28 mouse cellular contexts compared by ENCODE assay signal in genomic region chr3:137728689-137729088, GRCm38 (mm10). TPM values are rescaled to one million over a fixed set of nuclear protein-coding genes. Genes with fewer than 3 reads are reported as not detected.
"Had no signal": no experiment of that assay in that cellular context is flagged by ENCODE, and none has a peak within 500 bp of the region (broad histone marks: within the 10 kb centered on the region; RNA-seq: fewer than 3 reads in every experiment).

No protein-coding gene starts in this region.

- H3K36me3 ChIP-seq: limb, embryonic 10.5 days; limb, embryonic 13.5 days; liver, embryonic 12.5 days; liver, embryonic 15.5 days; lung, embryonic 15.5 days; stomach, embryonic 15.5 days had no signal

- H3K4me1 ChIP-seq: limb, embryonic 13.5 days; liver, embryonic 12.5 days; liver, embryonic 15.5 days; lung, embryonic 15.5 days; megakaryocyte, embryonic 14.5 days; stomach, embryonic 15.5 days had no signal

- H3K27ac ChIP-seq: kidney, postnatal 0 days; limb, embryonic 10.5 days; limb, embryonic 13.5 days; liver, embryonic 12.5 days; liver, embryonic 15.5 days; lung, embryonic 15.5 days; stomach, embryonic 15.5 days had no signal

- DNase-seq: kidney, adult 2 months; kidney, postnatal 25 days; liver; lung, adult 18-20 months; lung, postnatal 10 days; lung, postnatal 36 days; midbrain, embryonic 14.5 days; right cerebral cortex, postnatal 25 days; spleen, adult 18-20 months; thymus, postnatal 25 days had no signal

- H3K9ac ChIP-seq: limb, embryonic 13.5 days; liver, embryonic 12.5 days; liver, embryonic 15.5 days; lung, embryonic 15.5 days; stomach, embryonic 15.5 days had no signal

- H3K27me3 ChIP-seq: limb, embryonic 13.5 days; liver, embryonic 12.5 days; liver, embryonic 15.5 days; lung, embryonic 15.5 days; megakaryocyte, embryonic 14.5 days; stomach, embryonic 15.5 days had no signal

- H3K4me2 ChIP-seq: limb, embryonic 13.5 days; liver, embryonic 12.5 days; liver, embryonic 15.5 days; lung, embryonic 15.5 days; midbrain, embryonic 11.5 days; stomach, embryonic 15.5 days had no signal

- ATAC-seq: liver, embryonic 12.5 days had no signal

- H3K9me3 ChIP-seq: limb, embryonic 10.5 days; limb, embryonic 13.5 days; liver, embryonic 12.5 days; liver, embryonic 15.5 days; lung, embryonic 15.5 days; stomach, embryonic 15.5 days had no signal

- H3K4me3 ChIP-seq: limb, embryonic 10.5 days; limb, embryonic 13.5 days; liver, embryonic 12.5 days; liver, embryonic 15.5 days; lung, embryonic 15.5 days; megakaryocyte, embryonic 14.5 days; stomach, embryonic 15.5 days had no signal

RNA-seq across cellular contexts. Expression of gene Gm21962, which starts 57.4 kb away (rescaled TPM):
- total RNA-seq: layer of hippocampus, postnatal 10 days; left cerebral cortex, adult 18-20 months; left cerebral cortex, postnatal 25 days; midbrain, postnatal 0 days had no signal
- polyA plus RNA-seq: kidney, adult 2 months; kidney, embryonic 14.5 days; kidney, postnatal 0 days; large intestine, adult 2 months; limb, embryonic 10.5 days; limb, embryonic 13.5 days; liver, embryonic 12.5 days; liver, embryonic 15.5 days; lung, embryonic 15.5 days; midbrain, embryonic 11.5 days; midbrain, embryonic 14.5 days; midbrain, postnatal 0 days; neural tube, embryonic 11.5 days; neural tube, embryonic 14.5 days; stomach, embryonic 15.5 days; thymus, postnatal 0 days had no signal
